Mouse (Mus musculus) liver, embryonic 13.5 days (tissue): Measurements from ENCODE around the gene Klf11. TPM values are rescaled to one million over a fixed set of nuclear protein-coding genes. Genes with fewer than 3 reads are reported as not detected.

ENCODE experiments used
- ATAC-seq: fragments of 200-750 bp; cut with Nextera tagmentation; 2 replicates; pipeline ENCODE4 v1.8.0; 2017; ENCODE audit warnings: low read depth, mild to moderate bottlenecking, moderate number of reproducible peaks, moderate library complexity
- DNase-seq: peaks from one replicate; pipeline ENCODE4 v3.0.0; 2022
- H3K27ac ChIP-seq: fragments of 300-500 bp; sonication (generic); 2 replicates; pipeline ENCODE4 v1.5.1; 2015; ENCODE audit warnings: moderate library complexity, mild to moderate bottlenecking, inconsistent platforms
- H3K27me3 ChIP-seq: fragments of 300-500 bp; sonication (generic); 2 replicates; pipeline ENCODE4 v1.6.1; 2015; ENCODE audit warnings: mild to moderate bottlenecking, inconsistent platforms
- H3K36me3 ChIP-seq: fragments of 300-500 bp; sonication (generic); 2 replicates; pipeline ENCODE4 v1.6.1; 2015; ENCODE audit warnings: mild to moderate bottlenecking, inconsistent platforms
- H3K4me1 ChIP-seq: fragments of 300-500 bp; sonication (generic); replicated peaks from 2 replicates; pipeline ENCODE4 v1.6.1; 2015; ENCODE audit warnings: inconsistent platforms
- H3K4me2 ChIP-seq: fragments of 300-500 bp; sonication (generic); 2 replicates; pipeline ENCODE4 v1.6.1; 2015; ENCODE audit warnings: inconsistent platforms, mild to moderate bottlenecking, moderate library complexity
- H3K4me3 ChIP-seq: fragments of 300-500 bp; sonication (generic); replicated peaks from 2 replicates; pipeline ENCODE4 v1.5.1; 2015; ENCODE audit warnings: mild to moderate bottlenecking, inconsistent platforms
- H3K9ac ChIP-seq: fragments of 300-500 bp; sonication (generic); 2 replicates; pipeline ENCODE4 v1.6.1; 2015; ENCODE audit warnings: mild to moderate bottlenecking, inconsistent platforms
- H3K9me3 ChIP-seq: fragments of 300-500 bp; sonication (generic); replicated peaks from 2 replicates; pipeline ENCODE4 v1.6.1; 2016; ENCODE audit warnings: inconsistent platforms
- WGBS: fragments of 180-500 bp; shearing (Covaris S2); methylation state at CpG from one replicate; pipeline ENCODE4 v1.1.7; 2015; ENCODE audit not compliant: insufficient replicate concordance; 5-methylcytosine and 5-hydroxymethylcytosine counted together
- polyA plus RNA-seq: library from polyadenylated mRNA; unstranded; fragments of >200 nt; fragmentation: Nextera tagmentation; extraction: Ambion mirVana; gene quantifications from 2 replicates; pipeline ENCODE4 v1.2.1, GENCODE M21; 2015

Klf11 gene
- polyA plus RNA-seq, 1 experiment from 2014 or later: 7.0 TPM

DNA sequence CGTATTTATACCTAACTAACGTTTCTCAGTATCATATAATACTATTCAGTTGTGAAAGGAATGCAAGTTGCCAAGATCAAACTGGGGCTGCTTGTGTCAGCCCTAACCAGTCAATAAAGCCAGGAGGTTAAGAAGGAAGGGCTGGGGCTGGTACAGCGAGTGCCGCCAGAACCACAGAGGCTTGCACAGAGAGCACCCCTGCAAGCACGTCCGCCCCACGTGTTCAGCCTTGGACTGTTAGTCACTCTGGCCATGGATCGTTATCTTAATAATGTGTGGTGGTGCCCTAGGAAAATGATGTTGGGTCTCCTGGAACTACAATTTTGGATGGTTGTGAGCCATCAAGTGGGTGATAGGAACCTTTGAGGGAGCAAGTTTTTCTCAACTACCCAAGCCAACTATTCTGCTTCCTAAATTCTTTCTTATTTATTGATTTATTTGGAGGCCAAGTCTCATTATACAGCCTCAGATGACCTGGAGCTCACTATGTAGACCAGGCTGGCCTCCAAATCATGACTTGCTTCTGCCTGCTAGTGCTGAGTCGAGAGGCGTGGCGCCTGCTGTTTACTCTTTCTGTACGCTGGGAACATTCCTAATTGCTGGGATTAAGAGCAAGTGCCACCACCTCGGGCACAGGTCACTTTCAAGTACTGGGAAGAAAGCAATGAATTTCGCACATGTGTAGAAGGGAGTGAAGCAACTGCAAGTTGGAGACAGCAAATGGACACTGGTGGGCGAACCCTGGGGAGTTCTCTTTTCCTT lies 54.6 kb downstream of the Klf11 start:
- no peaks in the 10 kb centered on the region for H3K27me3 ChIP-seq
- peaks cover 22% of the 10 kb centered on the region for H3K36me3 ChIP-seq
- peak overlapping the region; percentile 92 for H3K27ac ChIP-seq
- no peaks in the 10 kb centered on the region for H3K9me3 ChIP-seq
- H3K4me2 ChIP-seq: peak overlapping the region; percentile 82
- H3K9ac ChIP-seq: peak overlapping the region; percentile 88
- H3K4me3 ChIP-seq: peak overlapping the region; percentile 79
- WGBS: 70% methylated on average over 15 of the region's 15 CpGs
- peak; percentile 27 for ATAC-seq
- no peak for DNase-seq
- peaks cover 68% of the 10 kb centered on the region for H3K4me1 ChIP-seq

DNA sequence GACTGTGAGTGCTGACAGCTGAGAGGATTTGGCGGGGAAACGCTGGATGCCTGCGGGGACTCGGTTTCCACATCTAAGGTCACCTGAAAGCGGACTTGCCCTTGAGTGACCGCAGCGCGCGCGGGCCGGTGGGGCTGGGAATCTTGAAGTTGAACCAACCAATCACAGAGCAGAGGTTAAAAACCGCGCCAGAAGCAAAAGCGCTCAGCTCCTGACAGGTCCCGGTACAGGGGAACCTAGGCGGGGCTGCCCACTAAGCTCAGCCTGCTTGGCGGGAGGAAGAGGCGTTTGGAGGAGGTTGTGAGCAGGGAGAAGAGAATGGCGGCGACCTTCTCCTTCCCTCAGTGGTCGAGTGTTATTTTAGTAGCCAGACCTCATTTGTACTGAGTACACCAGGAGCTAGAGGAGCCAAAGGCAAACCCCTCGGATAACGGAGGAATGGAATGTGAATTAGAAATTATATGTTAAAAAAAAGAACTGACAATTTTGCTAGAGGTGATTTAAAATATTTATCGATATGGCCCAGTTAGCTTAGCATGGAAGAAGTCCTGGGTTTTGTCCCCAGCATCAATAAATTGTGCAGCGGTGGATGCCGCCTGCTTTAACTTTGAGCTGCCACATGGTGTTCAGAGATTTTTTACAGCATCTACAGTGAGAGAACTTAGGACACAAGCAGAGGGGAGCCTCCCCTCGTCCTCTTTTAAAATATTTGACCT lies 55.8 kb downstream of the Klf11 start:
- Histone ChIP-seq H3K4me1 (peaks cover 78% of the 10 kb centered on the region), H3K9ac (peak overlapping the region; percentile 88), H3K36me3 (peaks cover 35% of the 10 kb centered on the region), H3K4me2 (peak overlapping the region; percentile 82), H3K9me3 (no peaks in the 10 kb centered on the region), H3K27ac (peak overlapping the region; percentile 92), H3K4me3 (peak overlapping the region; percentile 79), H3K27me3 (no peaks in the 10 kb centered on the region)
- peak; percentile 85 for DNase-seq
- under 1% methylated on average over 27 of the region's 27 CpGs for WGBS
- ATAC-seq: peak; percentile 70

DNA sequence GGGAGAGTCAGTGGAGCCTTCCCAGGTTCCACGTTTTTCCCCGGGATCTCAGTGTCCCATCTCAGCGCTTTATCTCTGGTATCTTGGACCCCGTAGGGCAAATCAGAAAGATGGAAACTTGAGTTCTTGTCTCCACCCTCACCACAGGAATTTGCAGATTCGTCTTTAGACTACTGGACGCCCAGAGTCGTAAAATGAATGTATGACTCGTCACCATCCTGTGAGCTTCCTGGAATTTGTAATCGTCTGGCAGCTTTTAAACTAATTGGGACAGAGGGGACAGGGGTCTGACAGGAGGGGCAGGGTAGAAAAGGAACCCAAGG lies 56.4 kb downstream of the Klf11 start:
- WGBS: under 1% methylated on average over 9 of the region's 9 CpGs
- peak overlapping the region; percentile 92 for H3K27ac ChIP-seq
- H3K4me1 ChIP-seq: peaks cover 78% of the 10 kb centered on the region
- H3K36me3 ChIP-seq: peaks cover 40% of the 10 kb centered on the region
- H3K27me3 ChIP-seq: no peaks in the 10 kb centered on the region
- ATAC-seq: no peak
- H3K9me3 ChIP-seq: no peaks in the 10 kb centered on the region
- peak overlapping the region; percentile 82 for H3K4me2 ChIP-seq
- DNase-seq: no peak
- peak overlapping the region; percentile 79 for H3K4me3 ChIP-seq
- peak overlapping the region; percentile 88 for H3K9ac ChIP-seq

DNA sequence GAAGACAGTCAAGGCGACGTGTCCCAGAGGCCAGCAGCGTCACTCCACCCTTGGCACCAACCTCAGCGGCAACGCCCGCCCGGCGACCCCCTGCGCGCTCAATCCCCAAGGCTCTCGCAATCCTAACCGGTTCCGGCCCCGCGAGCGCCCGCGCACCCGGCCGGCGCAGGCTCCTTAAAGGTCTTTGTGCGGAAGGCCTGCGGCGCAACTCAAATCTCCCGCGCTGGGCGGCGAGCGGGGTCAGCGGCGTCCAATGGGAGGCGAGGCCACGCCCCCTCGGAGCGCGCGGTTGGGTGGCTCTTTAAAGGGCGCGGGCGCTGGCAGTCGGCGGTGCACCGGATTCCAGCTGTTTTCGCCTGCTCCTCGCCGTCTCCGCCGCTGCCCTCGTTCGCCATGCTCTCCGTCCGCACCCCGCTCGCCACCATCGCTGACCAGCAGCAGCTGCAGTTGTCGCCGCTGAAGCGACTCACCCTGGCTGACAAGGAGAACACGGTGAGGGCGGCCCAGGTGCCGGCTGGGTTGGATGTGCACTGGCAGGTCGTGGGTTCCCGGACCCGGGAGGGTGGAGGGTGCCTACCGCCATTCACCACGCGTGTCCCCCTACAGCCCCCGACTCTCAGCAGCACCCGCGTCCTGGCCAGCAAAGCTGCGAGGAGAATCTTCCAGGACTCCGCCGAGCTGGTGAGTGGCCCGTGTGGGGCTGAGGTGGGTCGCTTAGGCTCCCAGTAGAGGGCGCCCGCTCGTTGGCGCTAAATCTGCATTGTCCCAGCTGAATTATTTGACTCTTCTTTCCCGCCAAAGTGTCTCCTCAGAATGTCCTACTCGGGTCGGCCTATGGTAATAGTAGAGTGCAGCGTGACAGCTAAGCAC lies 57.1 kb downstream of the Klf11 start, which contains the start of gene Rrm2:
Gene Rrm2 (plus strand): TSS at position 288 of the 870 bp plus-strand sequence.
- H3K4me2 ChIP-seq: peak within 1 kb of the TSS; percentile 82
- peak within 1 kb of the TSS; percentile 92 for H3K27ac ChIP-seq
- H3K4me3 ChIP-seq: peak within 1 kb of the TSS; percentile 79
- no peaks in the 10 kb centered on the region for H3K27me3 ChIP-seq
- peaks cover 78% of the 10 kb centered on the region for H3K4me1 ChIP-seq
- peaks cover 47% of the 10 kb centered on the region for H3K36me3 ChIP-seq
- no peaks in the 10 kb centered on the region for H3K9me3 ChIP-seq
- peak within 1 kb of the TSS; percentile 88 for H3K9ac ChIP-seq
- under 1% methylated on average over 83 of the region's 83 CpGs for WGBS
- ATAC-seq (peak; percentile 78), DNase-seq (peak; percentile 95)

DNA sequence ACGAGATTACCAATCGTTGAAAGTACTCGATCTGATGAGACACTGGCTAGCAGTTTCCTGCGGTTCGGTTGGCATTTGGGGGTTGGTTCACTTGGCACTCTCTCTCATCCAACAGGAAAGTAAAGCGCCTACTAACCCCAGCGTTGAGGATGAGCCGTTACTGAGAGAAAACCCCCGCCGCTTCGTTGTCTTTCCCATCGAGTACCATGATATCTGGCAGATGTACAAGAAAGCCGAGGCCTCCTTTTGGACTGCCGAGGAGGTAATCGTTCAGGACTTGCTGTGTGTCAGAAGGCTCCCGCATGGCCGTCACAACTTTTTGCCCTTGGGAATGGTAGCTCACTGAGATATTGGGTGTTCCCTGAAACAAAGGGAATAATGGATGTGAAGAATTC lies 57.7 kb downstream of the Klf11 start:
- Histone ChIP-seq H3K9me3 (no peaks in the 10 kb centered on the region), H3K36me3 (peaks cover 53% of the 10 kb centered on the region), H3K9ac (peak overlapping the region; percentile 88), H3K27me3 (no peaks in the 10 kb centered on the region), H3K4me1 (peaks cover 78% of the 10 kb centered on the region), H3K27ac (peak overlapping the region; percentile 90), H3K4me3 (peak overlapping the region; percentile 79), H3K4me2 (peak overlapping the region; percentile 82)
- WGBS: 1% methylated on average over 17 of the region's 17 CpGs
- ATAC-seq (no peak), DNase-seq (no peak)

DNA sequence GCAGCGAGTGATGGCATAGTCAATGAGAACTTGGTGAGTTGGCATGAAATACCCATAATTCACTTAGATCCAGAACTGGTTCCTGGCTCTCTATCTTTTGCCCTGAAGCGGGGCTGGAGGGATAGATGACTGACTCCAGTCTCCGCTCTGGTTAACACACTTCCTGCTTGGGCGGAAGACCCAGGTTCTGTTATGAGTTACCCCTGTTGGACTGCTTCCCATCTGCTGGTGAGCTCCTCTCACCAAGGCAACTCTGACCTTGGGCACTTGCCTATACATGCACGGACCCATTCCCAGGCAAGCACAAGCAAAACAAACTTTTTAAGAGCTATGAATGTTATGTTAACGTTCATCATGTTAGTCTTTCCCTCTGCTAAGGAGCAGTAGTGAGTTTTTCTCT lies 58.3 kb downstream of the Klf11 start:
- H3K36me3 ChIP-seq: peaks cover 56% of the 10 kb centered on the region
- WGBS: 7% methylated on average over 6 of the region's 6 CpGs
- H3K4me1 ChIP-seq: peaks cover 76% of the 10 kb centered on the region

DNA sequence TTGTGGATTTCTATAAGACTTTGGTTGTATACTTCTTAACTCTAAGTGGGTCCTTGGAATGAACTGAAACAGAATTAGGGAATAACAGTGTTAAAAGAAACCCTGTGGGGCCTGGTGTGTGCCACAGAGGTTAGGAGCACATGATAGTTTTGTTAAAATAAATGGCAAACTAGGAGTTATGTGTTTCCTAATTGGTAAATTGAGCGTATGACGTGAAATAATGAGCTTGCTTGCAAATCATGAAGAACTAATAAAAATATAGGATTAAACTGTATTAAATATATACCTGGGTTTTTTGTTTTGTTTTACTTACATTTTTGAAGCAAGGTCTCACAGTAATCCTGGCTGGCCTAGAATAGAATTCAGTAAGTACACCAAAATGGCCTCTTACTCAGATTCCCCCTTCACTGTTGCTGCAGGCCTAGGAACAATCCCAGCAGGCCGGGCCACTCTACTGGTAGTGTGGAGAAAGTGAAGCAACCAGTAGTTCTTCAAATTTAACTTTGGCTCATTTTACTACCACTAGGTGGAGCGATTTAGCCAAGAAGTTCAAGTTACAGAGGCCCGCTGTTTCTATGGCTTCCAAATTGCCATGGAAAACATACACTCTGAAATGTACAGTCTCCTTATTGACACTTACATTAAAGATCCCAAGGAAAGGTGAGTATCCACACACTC lies 58.9 kb downstream of the Klf11 start:
- peaks cover 61% of the 10 kb centered on the region for H3K36me3 ChIP-seq
- no peak for ATAC-seq

More for the DNA sequence above, 58.3 kb downstream of the Klf11 start:
- ATAC-seq (no peak), DNase-seq (no peak)
- no peaks in the 10 kb centered on the region for H3K9me3 ChIP-seq
- H3K27me3 ChIP-seq: no peaks in the 10 kb centered on the region
- peak overlapping the region; percentile 90 for H3K27ac ChIP-seq
- H3K9ac ChIP-seq: peak overlapping the region; percentile 88
- peak overlapping the region; percentile 82 for H3K4me2 ChIP-seq
- peak overlapping the region; percentile 79 for H3K4me3 ChIP-seq

DNA sequence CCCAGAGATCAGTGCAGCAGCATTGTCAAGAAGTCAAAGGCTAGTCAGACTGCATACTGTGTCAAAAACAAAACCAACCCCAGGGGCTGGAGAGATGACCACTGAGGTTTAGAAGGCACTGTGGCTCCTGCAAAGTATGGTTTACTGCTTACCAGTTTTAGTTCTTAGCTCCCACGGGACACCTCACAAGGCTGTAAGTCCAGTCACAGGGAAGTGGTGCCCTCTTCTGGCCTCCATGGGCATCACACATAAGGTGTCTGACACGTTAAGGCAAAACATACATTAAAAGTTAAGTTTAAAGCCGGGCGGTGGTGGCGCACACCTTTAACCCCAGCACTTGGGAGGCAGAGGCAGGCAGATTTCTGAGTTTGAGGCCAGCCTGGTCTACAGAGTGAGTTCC lies 59.6 kb downstream of the Klf11 start:
- H3K9ac ChIP-seq: peak overlapping the region; percentile 88
- DNase-seq (no peak), ATAC-seq (no peak)
- 58% methylated on average over 5 of the region's 5 CpGs for WGBS
- H3K4me3 ChIP-seq: peak overlapping the region; percentile 79
- peaks cover 65% of the 10 kb centered on the region for H3K36me3 ChIP-seq
- H3K27me3 ChIP-seq: no peaks in the 10 kb centered on the region
- H3K9me3 ChIP-seq: no peaks in the 10 kb centered on the region
- H3K4me1 ChIP-seq: peaks cover 76% of the 10 kb centered on the region
- H3K27ac ChIP-seq: peak overlapping the region; percentile 90
- H3K4me2 ChIP-seq: peak overlapping the region; percentile 82

More for the DNA sequence above, 58.9 kb downstream of the Klf11 start:
- Histone ChIP-seq H3K4me3 (peak overlapping the region; percentile 79), H3K4me1 (peaks cover 76% of the 10 kb centered on the region), H3K9me3 (no peaks in the 10 kb centered on the region), H3K27me3 (no peaks in the 10 kb centered on the region), H3K9ac (peak overlapping the region; percentile 88), H3K4me2 (peak overlapping the region; percentile 82), H3K27ac (peak overlapping the region; percentile 90)
- 32% methylated on average over 5 of the region's 5 CpGs for WGBS
- peak; percentile 55 for DNase-seq
